Mouse (Mus musculus): ENCODE results near the gene Cpne4.

Cpne4 gene

GRCm38 (mm10) chr9:105037847-105038246, 490.8 kb downstream of the Cpne4 start:
- intact Hi-C loops (cut with DNase I): no loop called here

GRCm38 (mm10) chr9:105046014-105046413, 498.9 kb downstream of the Cpne4 start:
- intact Hi-C loops (cut with DNase I): no loop called here

GRCm38 (mm10) chr9:105048351-105048750, 501.3 kb downstream of the Cpne4 start:
- intact Hi-C loops (cut with DNase I): no loop called here

- intact Hi-C loops (cut with DNase I): loop anchor here (5.0 kb wide), 2 partner anchors 83 to 338 kb away; partner anchors contain the start of gene Nudt16
Observed at GRCm38 (mm10) chr9:105049636-105050035, 502.6 kb downstream of the Cpne4 start.

GRCm38 (mm10) chr9:105050257-105050656, 503.2 kb downstream of the Cpne4 start:
- intact Hi-C loops (cut with DNase I): loop anchor here (5.0 kb wide), 2 partner anchors 82 to 337 kb away; partner anchors contain the start of gene Nudt16

GRCm38 (mm10) chr9:105053147-105053557, 506.1 kb downstream of the Cpne4 start, which contains the start of gene Mrpl3:
Mrpl3 (plus strand) TSS chr9:105053239.
- intact Hi-C loops (cut with DNase I): loop anchor here (5.0 kb wide), 2 partner anchors 79 to 334 kb away; partner anchors contain the start of gene Nudt16

GRCm38 (mm10) chr9:105053812-105054211, 506.7 kb downstream of the Cpne4 start:
- intact Hi-C loops (cut with DNase I): loop anchor here (5.0 kb wide), 2 partner anchors 78 to 333 kb away; partner anchors contain the start of gene Nudt16

GRCm38 (mm10) chr9:105069106-105069505, 522.0 kb downstream of the Cpne4 start:
- intact Hi-C loops (cut with DNase I): no loop called here

GRCm38 (mm10) chr9:105072991-105073748, 526.1 kb downstream of the Cpne4 start:
- intact Hi-C loops (cut with DNase I): no loop called here

GRCm38 (mm10) chr9:105074851-105075250, 527.8 kb downstream of the Cpne4 start:
- intact Hi-C loops (cut with DNase I): no loop called here

- intact Hi-C loops (cut with DNase I): no loop called here
Observed at GRCm38 (mm10) chr9:105076756-105077424, 529.8 kb downstream of the Cpne4 start.

GRCm38 (mm10) chr9:105078460-105078859, 531.4 kb downstream of the Cpne4 start:
- intact Hi-C loops (cut with DNase I): no loop called here

- intact Hi-C loops (cut with DNase I): no loop called here
Observed at GRCm38 (mm10) chr9:105080246-105080645, 533.2 kb downstream of the Cpne4 start.

Small RNA genes lying within 50 kb of the gene (microRNA-seq; reads per million reads assigned to microRNA genes)
- 0 reads per million in 2 experiments for gene Gm23391
